Mouse (Mus musculus): ENCODE measurements at regions not wholly inside any gene's neighbourhood (a gene's known extent, or its start where the extent isn't known, plus 50 kb on each side); places are given as distances from the start of the nearest gene placed in this dataset.

DNA sequence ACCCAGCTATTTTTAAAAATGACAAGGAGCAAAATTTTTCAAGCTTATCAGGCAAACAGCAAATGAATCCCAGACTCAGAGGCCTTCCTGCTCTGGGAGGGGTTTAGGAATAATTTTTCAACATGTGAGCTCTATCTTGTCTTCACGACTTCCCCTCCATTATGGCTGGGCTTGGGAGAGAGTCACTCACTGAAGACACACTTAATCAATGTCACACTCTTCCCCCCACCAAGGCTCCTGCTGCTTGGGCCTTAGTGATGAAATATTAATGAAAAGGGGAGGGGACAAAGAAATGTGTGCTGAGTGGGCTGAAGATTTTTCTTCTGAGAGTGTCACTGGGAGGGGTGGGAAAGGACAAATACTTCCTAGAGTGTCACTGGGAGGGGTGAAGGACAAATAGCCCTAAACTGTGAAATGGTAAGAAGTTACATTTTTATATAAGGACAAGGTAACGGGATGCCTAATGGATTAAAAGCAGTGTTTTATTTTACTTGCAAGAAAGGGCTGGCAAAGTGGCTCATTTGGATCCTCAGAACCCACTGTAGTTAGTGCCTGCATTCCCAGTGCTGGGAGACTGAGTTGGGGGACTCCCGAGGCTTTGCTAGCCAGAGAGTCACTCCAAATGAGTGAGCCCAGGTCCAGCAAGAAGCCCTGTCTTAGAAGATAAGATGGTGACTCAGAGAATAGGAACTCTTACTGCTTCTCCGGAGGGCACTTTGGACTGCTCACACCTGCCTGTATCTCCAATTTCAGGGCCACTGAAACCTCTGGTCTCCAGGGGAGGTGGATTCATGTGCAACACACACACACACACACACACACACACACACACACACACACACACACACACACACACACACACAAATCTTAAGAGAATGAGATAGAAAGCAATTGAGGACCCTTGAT lies 258.5 kb downstream of the Sox11 start:
- dilution Hi-C loops (cut with MboI; ENCODE audit: extremely low pct_ligation_motif_present, extremely low pct_unique_long_range_greater_than_20kb, low sequenced_read_pairs) = no loop called here
- Histone ChIP-seq H3K9me3 (replicated peaks; ENCODE audit: low read length) (peaks cover 73% of the 10 kb centered on the region), H3K27ac (ENCODE audit: insufficient read depth, low read depth) (no peak overlapping the region), H3K27me3 (replicated peaks) (no peaks in the 10 kb centered on the region), H3K4me3 (replicated peaks in 1 of 3; ENCODE audit: low read depth in 2 of 3, low read length in 2 of 3, poor library complexity in 1 of 3) (no peak overlapping the region), H3K4me2 (ENCODE audit: insufficient read depth, low read depth, poor library complexity, severe bottlenecking) (no peak overlapping the region), H3K9ac (ENCODE audit: insufficient read depth, low read depth) (no peak overlapping the region), H3K4me1 (ENCODE audit: control insufficient read depth in 1 of 2, insufficient read depth in 2 of 2) (no peaks in the 10 kb centered on the region), H3K36me3 (replicated peaks in 1 of 2; ENCODE audit: control insufficient read depth in 1 of 2, insufficient read depth in 1 of 2, low read length in 1 of 2) (no peaks in the 10 kb centered on the region), H3K79me2 (replicated peaks; ENCODE audit: control insufficient read depth, extremely low read depth, insufficient read depth, poor library complexity, severe bottlenecking) (no peaks in the 10 kb centered on the region)
- TF ChIP-seq MYC (IDR thresholded peaks at IDR 0.05; ENCODE audit: low read depth, low read length) (no peak), ZMIZ1 (IDR thresholded peaks at IDR 0.05; ENCODE audit: low read depth, low read length) (no peak), KAT2A (IDR thresholded peaks at IDR 0.05; ENCODE audit: insufficient replicate concordance, low read length) (no peak), GABPA (IDR thresholded peaks at IDR 0.05; ENCODE audit: insufficient replicate concordance, low read depth, low read length) (no peak)
- in situ Hi-C loops (cut with MboI; ENCODE audit: low pct_ligation_motif_present, low pct_unique_long_range_greater_than_20kb, low sequenced_read_pairs) = no loop called here
- no peak for DNase-seq (ENCODE audit: extremely low read depth)

- dilution Hi-C loops (cut with MboI; ENCODE audit: extremely low pct_ligation_motif_present, extremely low pct_unique_long_range_greater_than_20kb, low sequenced_read_pairs) = no loop called here
Observed at GRCm38 (mm10) chr12:27083089-27083488, 259.3 kb downstream of the Sox11 start.

DNA sequence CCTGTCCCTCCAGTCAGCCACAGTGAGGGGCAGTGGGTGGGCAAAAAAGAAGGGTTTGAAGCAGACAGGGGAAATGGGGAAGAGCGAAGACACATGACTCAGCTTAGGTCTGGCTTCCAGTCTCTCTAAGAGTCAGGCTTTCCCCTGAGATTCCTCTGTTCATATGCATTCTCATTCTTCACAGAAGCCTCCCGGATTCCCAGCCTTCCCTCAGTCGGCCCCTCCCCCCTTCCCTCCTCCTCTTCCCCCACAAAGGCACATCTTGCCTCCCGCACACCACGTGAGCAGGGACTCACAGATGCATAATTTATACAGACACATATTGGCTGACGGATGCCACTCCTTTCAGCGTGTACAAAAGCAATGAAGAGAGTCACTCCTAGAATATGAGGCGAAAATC lies 259.8 kb downstream of the Sox11 start:
- H3K27ac ChIP-seq (ENCODE audit: insufficient read depth, low read depth) = no peak overlapping the region
- H3K9ac ChIP-seq (ENCODE audit: insufficient read depth, low read depth) = no peak overlapping the region
- H3K4me2 ChIP-seq (ENCODE audit: insufficient read depth, low read depth, poor library complexity, severe bottlenecking) = no peak overlapping the region
- no peak for TF ChIP-seq GABPA (IDR thresholded peaks at IDR 0.05; ENCODE audit: insufficient replicate concordance, low read depth, low read length)
- TF ChIP-seq EP300 (IDR thresholded peaks at IDR 0.05; ENCODE audit: low read length) = no peak
- TF ChIP-seq NELFE (IDR thresholded peaks at IDR 0.05; ENCODE audit: low read depth, low read length) = no peak
- no peaks in the 10 kb centered on the region for H3K4me1 ChIP-seq (ENCODE audit: control insufficient read depth in 1 of 2, insufficient read depth in 2 of 2)
- in situ Hi-C loops (cut with MboI; ENCODE audit: low pct_ligation_motif_present, low pct_unique_long_range_greater_than_20kb, low sequenced_read_pairs) (no loop called here), dilution Hi-C loops (cut with MboI; ENCODE audit: extremely low pct_ligation_motif_present, extremely low pct_unique_long_range_greater_than_20kb, low sequenced_read_pairs) (no loop called here)
- no peaks in the 10 kb centered on the region for H3K79me2 ChIP-seq (replicated peaks; ENCODE audit: control insufficient read depth, extremely low read depth, insufficient read depth, poor library complexity, severe bottlenecking)
- DNase-seq (ENCODE audit: extremely low read depth) = no peak
- no peaks in the 10 kb centered on the region for H3K27me3 ChIP-seq (replicated peaks)
- peaks cover 68% of the 10 kb centered on the region for H3K9me3 ChIP-seq (replicated peaks; ENCODE audit: low read length)
- H3K4me3 ChIP-seq (replicated peaks in 1 of 3; ENCODE audit: low read depth in 2 of 3, low read length in 2 of 3, poor library complexity in 1 of 3) = no peak overlapping the region
- H3K36me3 ChIP-seq (replicated peaks in 1 of 2; ENCODE audit: control insufficient read depth in 1 of 2, insufficient read depth in 1 of 2, low read length in 1 of 2) = no peaks in the 10 kb centered on the region

More at GRCm38 (mm10) chr12:27083089-27083488, 259.3 kb downstream of the Sox11 start:
- Histone ChIP-seq H3K4me2 (ENCODE audit: insufficient read depth, low read depth, poor library complexity, severe bottlenecking) (no peak overlapping the region), H3K79me2 (replicated peaks; ENCODE audit: control insufficient read depth, extremely low read depth, insufficient read depth, poor library complexity, severe bottlenecking) (no peaks in the 10 kb centered on the region), H3K9me3 (replicated peaks; ENCODE audit: low read length) (peaks cover 71% of the 10 kb centered on the region), H3K27ac (ENCODE audit: insufficient read depth, low read depth) (no peak overlapping the region), H3K36me3 (replicated peaks in 1 of 2; ENCODE audit: control insufficient read depth in 1 of 2, insufficient read depth in 1 of 2, low read length in 1 of 2) (no peaks in the 10 kb centered on the region), H3K4me3 (replicated peaks in 1 of 3; ENCODE audit: low read depth in 2 of 3, low read length in 2 of 3, poor library complexity in 1 of 3) (no peak overlapping the region), H3K9ac (ENCODE audit: insufficient read depth, low read depth) (no peak overlapping the region), H3K4me1 (ENCODE audit: control insufficient read depth in 1 of 2, insufficient read depth in 2 of 2) (no peaks in the 10 kb centered on the region), H3K27me3 (replicated peaks) (no peaks in the 10 kb centered on the region)
- in situ Hi-C loops (cut with MboI; ENCODE audit: low pct_ligation_motif_present, low pct_unique_long_range_greater_than_20kb, low sequenced_read_pairs) = no loop called here
- TF ChIP-seq TCF12 (IDR thresholded peaks at IDR 0.05; ENCODE audit: low read depth, low read length) (no peak), RCOR1 (conservative IDR thresholded peaks at IDR 0.05; ENCODE audit: low read depth, low read length) (no peak), JUN (IDR thresholded peaks at IDR 0.05; ENCODE audit: insufficient read depth, low read depth, low read length) (no peak), GABPA (IDR thresholded peaks at IDR 0.05; ENCODE audit: insufficient replicate concordance, low read depth, low read length) (no peak), E2F4 (IDR thresholded peaks at IDR 0.05; ENCODE audit: insufficient replicate concordance, low read depth, low read length) (no peak), MAZ (IDR thresholded peaks at IDR 0.05; ENCODE audit: low read depth, low read length) (no peak), PAX5 (IDR thresholded peaks at IDR 0.05; ENCODE audit: low read length) (no peak), CHD2 (IDR thresholded peaks at IDR 0.05; ENCODE audit: low read length) (no peak), NRF1 (IDR thresholded peaks at IDR 0.05; ENCODE audit: low read depth, low read length) (no peak), NELFE (IDR thresholded peaks at IDR 0.05; ENCODE audit: low read depth, low read length) (no peak), JUND (conservative IDR thresholded peaks at IDR 0.05; ENCODE audit: low read depth, low read length) (no peak), TBP (conservative IDR thresholded peaks at IDR 0.05; ENCODE audit: low read depth, low read length) (no peak), UBTF (IDR thresholded peaks at IDR 0.05; ENCODE audit: low read depth, low read length) (no peak), HCFC1 (IDR thresholded peaks at IDR 0.05; ENCODE audit: low read depth, low read length) (no peak), USF1 (IDR thresholded peaks at IDR 0.05; ENCODE audit: low read depth, low read length) (no peak), MYC (IDR thresholded peaks at IDR 0.05; ENCODE audit: low read depth, low read length) (no peak), SMC3 (IDR thresholded peaks at IDR 0.05; ENCODE audit: low read depth, low read length) (no peak), IRF4 (IDR thresholded peaks at IDR 0.05; ENCODE audit: low read depth, low read length) (no peak)
- no peak for DNase-seq (ENCODE audit: extremely low read depth)
